Mouse (Mus musculus) E14TG2a.4 (cell line): ENCODE measurements around the gene Pnmal2.

ENCODE experiments used
- H3K27me3 ChIP-seq: 2 replicates; pipeline ENCODE4 v1.6.1; 2014; ENCODE audit warnings: low read length, control low read depth; ENCODE audit not compliant: insufficient read depth
- H3K36me3 ChIP-seq: 2 replicates; pipeline ENCODE4 v1.6.1; 2014; ENCODE audit warnings: low read length, control low read depth; ENCODE audit not compliant: insufficient read depth
- H3K4me1 ChIP-seq: replicated peaks from 2 replicates; pipeline ENCODE4 v1.6.1; 2014; ENCODE audit warnings: low read depth, low read length, control low read depth
- H3K4me3 ChIP-seq: replicated peaks from 2 replicates; pipeline ENCODE4 v1.5.1; 2014; ENCODE audit warnings: mild to moderate bottlenecking, low read length
- H3K9me3 ChIP-seq: 2 replicates; pipeline ENCODE4 v1.6.1; 2014; ENCODE audit warnings: low read length, control low read depth
- CTCF ChIP-seq: conservative IDR thresholded peaks from 2 replicates; pipeline ENCODE4 v1.5.1; 2014; ENCODE audit warnings: low read length
- NANOG ChIP-seq: IDR thresholded peaks from 2 replicates; pipeline ENCODE4 v1.6.1; 2014; ENCODE audit warnings: borderline replicate concordance, low read length, mixed read lengths
- POU5F1 ChIP-seq: IDR thresholded peaks from 2 replicates; pipeline ENCODE4 v1.6.1; 2014; ENCODE audit warnings: low read length, borderline replicate concordance

The Pnmal2 gene

DNA sequence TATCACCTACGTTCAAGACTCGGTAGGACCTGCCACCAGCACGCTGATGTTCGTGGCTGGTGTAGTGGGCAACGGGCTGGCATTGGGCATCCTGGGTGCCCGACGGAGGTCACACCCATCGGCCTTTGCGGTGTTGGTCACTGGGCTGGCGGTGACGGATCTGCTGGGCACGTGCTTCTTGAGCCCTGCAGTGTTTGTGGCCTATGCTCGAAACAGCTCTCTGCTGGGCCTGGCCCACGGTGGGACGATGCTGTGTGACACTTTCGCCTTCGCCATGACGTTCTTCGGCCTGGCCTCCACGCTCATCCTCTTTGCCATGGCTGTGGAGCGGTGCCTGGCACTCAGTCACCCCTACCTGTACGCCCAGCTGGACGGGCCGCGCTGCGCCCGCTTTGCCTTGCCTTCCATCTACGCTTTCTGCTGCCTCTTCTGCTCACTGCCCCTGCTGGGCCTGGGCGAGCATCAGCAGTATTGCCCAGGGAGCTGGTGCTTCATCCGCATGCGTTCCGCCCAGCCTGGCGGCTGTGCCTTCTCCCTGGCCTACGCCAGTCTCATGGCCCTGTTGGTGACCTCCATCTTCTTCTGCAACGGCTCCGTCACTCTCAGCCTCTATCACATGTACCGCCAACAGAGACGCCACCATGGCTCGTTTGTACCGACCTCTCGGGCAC is 37.5 kb upstream of the Pnmal2 start:
- Histone ChIP-seq H3K27me3 (peaks cover 47% of the 10 kb centered on the region), H3K4me1 (peaks cover 62% of the 10 kb centered on the region), H3K4me3 (peak overlapping the region; percentile 67), H3K9me3 (no peaks in the 10 kb centered on the region), H3K36me3 (no peaks in the 10 kb centered on the region)
- TF ChIP-seq CTCF = no peak

DNA sequence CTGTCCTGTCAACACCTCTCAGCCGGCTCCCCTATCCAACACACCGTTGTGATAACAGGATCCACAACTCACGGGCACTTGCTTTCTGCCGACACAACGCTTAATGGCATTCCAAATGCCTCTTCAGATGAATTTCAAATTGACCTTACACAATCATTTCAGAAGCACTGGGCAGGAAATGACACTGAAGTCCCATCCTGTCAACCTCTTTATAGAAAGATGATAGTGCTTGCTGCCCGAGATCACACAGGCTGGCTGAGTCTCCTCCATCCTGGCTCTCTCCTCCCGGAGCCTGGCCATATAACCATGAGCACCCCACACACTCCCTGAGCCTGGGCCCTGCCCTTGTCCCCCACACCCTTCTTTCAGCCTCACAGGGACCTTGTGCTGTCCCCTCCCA is 36.6 kb upstream of the Pnmal2 start:
- no peak for TF ChIP-seq CTCF
- TF ChIP-seq NANOG = no peak
- TF ChIP-seq POU5F1 = no peak
- Histone ChIP-seq H3K9me3 (no peaks in the 10 kb centered on the region), H3K4me1 (peaks cover 57% of the 10 kb centered on the region), H3K36me3 (no peaks in the 10 kb centered on the region), H3K27me3 (peaks cover 47% of the 10 kb centered on the region), H3K4me3 (no peak overlapping the region)

DNA sequence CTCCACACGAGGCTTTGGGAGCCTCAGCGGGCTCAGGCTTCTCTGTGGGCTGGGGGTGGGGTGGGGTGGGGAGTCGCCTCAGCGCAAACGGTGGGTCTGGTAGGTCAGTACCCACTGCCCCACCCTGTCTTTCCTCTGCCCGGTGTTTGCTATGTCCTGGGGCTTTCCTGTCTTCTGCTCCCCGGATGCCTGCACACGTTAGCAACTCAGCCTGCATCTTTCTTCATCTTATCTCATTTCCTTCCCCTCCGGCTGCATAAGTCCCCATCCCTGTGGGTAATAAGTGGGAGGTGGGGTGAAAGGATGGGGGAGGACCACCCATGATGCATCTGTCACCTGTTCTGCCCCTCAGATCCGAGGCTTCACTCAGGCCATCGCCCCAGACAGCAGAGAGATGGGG is 36.1 kb upstream of the Pnmal2 start:
- Histone ChIP-seq H3K4me3 (no peak overlapping the region), H3K27me3 (peaks cover 46% of the 10 kb centered on the region), H3K9me3 (no peaks in the 10 kb centered on the region), H3K36me3 (no peaks in the 10 kb centered on the region), H3K4me1 (peaks cover 56% of the 10 kb centered on the region)
- TF ChIP-seq CTCF (no peak), POU5F1 (no peak), NANOG (no peak)

DNA sequence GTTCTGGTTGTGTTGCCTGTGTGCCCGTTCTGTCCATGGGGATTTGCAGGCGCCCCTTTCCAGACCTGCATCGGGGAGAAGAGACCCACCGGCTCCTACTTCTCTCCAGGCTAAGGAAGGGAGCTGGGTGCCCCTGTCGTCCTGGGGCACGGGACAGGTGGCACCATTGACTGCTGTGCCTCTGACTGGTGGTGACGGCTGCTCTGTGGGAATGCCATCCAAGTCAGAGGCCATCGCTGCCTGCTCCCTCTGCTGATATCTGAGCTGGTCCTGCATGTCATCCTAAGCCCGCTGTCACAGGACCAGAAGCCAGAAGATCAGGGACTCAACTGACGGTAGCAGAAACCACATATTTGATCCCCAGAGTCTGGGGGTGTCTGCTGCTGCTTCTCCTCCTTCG is 35.6 kb upstream of the Pnmal2 start:
- Histone ChIP-seq H3K4me1 (peaks cover 52% of the 10 kb centered on the region), H3K36me3 (no peaks in the 10 kb centered on the region), H3K27me3 (peaks cover 41% of the 10 kb centered on the region), H3K9me3 (no peaks in the 10 kb centered on the region), H3K4me3 (no peak overlapping the region)
- TF ChIP-seq POU5F1 = no peak
- no peak for TF ChIP-seq CTCF
- no peak for TF ChIP-seq NANOG

DNA sequence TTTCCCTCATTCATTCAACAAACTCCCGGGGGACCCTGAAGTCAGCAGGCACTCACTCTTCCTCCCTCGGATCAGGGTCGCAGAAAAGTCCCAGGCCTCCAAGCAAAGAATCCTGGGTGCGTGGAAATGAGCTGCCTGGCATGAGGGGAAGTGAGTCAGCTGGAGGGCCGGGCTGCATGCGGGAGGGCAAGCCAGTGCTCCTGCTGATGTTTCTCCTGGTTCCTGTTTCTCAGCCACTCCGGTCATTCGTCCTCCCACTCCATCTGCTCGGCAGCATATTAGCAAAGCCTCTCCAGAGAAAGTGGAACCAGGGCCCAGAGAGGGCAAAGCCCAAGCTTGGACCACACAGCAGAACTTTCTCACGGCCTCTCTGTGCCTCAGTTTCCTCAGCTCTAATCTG is 34.6 kb upstream of the Pnmal2 start:
- H3K4me1 ChIP-seq = peaks cover 55% of the 10 kb centered on the region
- peaks cover 41% of the 10 kb centered on the region for H3K27me3 ChIP-seq
- peaks cover 5% of the 10 kb centered on the region for H3K36me3 ChIP-seq
- no peaks in the 10 kb centered on the region for H3K9me3 ChIP-seq
- H3K4me3 ChIP-seq = no peak overlapping the region
- TF ChIP-seq NANOG (no peak), POU5F1 (no peak), CTCF (no peak)

DNA sequence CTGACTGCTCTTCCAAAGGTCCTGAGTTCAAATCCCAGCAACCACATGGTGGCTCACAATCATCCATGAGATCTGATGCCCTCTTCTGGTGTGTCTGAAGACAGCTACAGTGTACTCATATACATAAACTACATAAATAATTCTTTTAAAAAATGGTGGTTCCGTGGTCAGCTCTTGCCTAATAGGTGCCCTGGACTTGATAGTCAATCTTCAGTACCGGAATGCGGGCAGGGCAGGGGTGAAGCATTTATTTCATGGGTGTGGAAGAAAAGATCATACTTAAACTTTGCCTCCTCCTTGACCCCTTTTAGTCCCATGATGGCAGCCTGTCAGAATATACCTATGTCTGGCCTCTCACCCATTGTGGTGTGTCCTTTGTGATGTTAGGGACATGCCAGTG is 32.6 kb upstream of the Pnmal2 start:
- Histone ChIP-seq H3K4me1 (peaks cover 56% of the 10 kb centered on the region), H3K4me3 (no peak overlapping the region), H3K27me3 (peaks cover 32% of the 10 kb centered on the region), H3K36me3 (peaks cover 25% of the 10 kb centered on the region), H3K9me3 (no peaks in the 10 kb centered on the region)
- no peak for TF ChIP-seq NANOG
- TF ChIP-seq POU5F1 = no peak
- TF ChIP-seq CTCF = no peak

DNA sequence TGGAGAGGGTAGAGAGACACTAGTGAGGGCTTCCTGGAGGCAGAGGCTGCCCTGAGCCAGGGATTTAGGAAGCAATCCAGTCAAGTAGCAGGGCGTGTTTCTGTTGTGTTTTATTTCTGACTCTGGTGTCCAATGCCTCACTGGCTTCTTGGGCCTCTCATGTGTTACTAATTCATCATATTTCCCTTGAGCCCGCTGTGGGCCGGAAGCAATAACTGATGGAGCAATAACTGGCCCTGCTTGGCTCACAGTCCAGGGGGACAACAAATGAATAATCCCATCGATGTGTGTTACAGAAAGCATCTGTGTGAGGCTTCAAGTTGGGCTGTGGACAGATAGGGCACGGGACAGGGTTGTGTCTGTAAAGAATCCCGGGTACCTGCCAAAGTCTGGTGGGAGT is 32.1 kb upstream of the Pnmal2 start:
- H3K4me3 ChIP-seq = no peak overlapping the region
- peaks cover 56% of the 10 kb centered on the region for H3K4me1 ChIP-seq
- peaks cover 27% of the 10 kb centered on the region for H3K27me3 ChIP-seq
- TF ChIP-seq POU5F1 (no peak), CTCF (no peak), NANOG (no peak)
- no peaks in the 10 kb centered on the region for H3K9me3 ChIP-seq
- H3K36me3 ChIP-seq = peaks cover 29% of the 10 kb centered on the region

DNA sequence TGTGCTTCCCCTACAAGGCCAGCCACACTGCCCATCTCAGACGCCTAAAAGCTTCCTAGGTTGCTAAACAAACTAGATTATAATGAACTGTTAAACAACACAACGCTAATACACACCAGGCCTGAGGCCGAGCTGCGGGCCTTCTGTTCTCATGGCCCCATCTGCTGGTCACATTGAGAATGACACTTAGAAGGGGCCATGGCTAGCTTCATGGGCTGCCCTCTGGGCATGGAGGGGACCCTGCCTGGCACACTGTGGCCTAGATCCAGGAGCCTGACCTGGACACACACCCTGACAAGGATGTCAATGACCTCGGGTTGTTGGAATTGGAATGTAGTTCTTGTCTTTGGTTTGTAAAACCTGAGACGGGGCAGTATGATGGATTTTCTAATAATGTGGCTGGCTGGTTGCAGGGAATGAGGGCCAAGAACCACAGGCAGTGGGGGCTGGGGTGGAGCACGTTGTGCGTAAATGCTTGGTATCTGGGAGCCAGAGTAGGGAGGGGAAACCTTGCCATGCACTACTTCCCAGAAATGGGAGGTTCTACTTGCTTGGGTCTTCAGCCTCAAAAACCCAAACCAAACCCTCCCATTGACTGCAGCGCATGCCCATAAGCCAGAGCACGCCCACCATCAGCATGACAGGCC is 30.6 kb upstream of the Pnmal2 start:
- TF ChIP-seq CTCF = peak; percentile 77
- TF ChIP-seq POU5F1 = no peak
- Histone ChIP-seq H3K4me3 (no peak overlapping the region), H3K27me3 (peaks cover 13% of the 10 kb centered on the region), H3K36me3 (peaks cover 44% of the 10 kb centered on the region), H3K4me1 (peaks cover 58% of the 10 kb centered on the region), H3K9me3 (no peaks in the 10 kb centered on the region)

DNA sequence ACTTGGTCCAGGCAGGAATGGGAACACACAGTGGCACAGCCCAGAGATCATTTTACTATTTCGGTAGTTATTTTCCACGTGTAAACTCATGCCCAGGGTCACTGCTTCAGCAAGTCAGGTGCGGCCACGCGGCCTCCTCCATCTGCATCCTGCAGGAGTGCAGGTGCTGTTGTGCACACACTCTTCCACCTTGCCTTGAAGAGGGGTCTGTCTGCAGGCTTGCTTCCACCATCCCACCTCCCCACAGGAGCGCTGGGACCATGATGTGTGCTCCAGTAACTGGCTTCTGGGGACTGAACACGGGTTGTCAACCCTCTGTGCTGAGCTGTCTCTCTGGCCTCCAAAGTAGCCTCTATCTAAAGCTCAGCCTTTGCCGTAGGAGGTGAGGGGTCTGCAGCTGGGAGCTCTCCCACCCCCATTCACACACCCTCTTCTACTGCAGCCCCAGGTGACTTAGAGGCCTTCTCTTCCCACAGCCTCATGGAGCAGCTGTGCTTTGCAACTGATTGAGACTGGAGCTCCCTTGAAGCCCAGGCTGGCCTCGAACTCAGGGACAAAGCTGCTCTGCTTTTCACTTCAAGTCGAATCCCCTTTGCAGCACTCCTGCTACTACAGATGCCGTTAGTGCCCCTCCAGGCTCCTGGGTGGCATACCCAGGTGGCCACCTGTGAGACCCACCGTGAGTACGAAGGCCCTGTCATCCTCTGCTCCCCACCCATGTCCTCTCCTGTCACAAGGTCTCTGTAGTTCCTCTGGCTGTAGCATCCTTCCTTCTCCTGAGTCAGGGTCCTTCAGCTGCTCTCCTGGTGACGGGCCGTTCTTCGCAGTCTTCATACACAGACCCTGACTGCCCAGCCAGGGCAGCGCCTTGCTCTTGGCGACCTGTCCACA is 29.8 kb upstream of the Pnmal2 start:
- peaks cover 64% of the 10 kb centered on the region for H3K4me1 ChIP-seq
- H3K9me3 ChIP-seq = no peaks in the 10 kb centered on the region
- peaks cover 5% of the 10 kb centered on the region; the same call in 1 of the 2 replicates for H3K27me3 ChIP-seq
- H3K36me3 ChIP-seq = peaks cover 51% of the 10 kb centered on the region
- no peak overlapping the region for H3K4me3 ChIP-seq
- TF ChIP-seq NANOG = no peak
- TF ChIP-seq CTCF = no peak
